In genomic region chr2:150655290-150655689, GRCm38 (mm10) we compare ENCODE assay signal across 25 mouse cellular contexts. TPM values are rescaled to one million over a fixed set of nuclear protein-coding genes. Genes with fewer than 3 reads are reported as not detected.
DNase-seq lines count a peak whose midpoint lies in the region; ATAC-seq and TF ChIP-seq lines count a peak whose summit lies in the region.
"Had no signal": no experiment of that assay in that cellular context is flagged by ENCODE, and none has a peak within 500 bp of the region (broad histone marks: within the 10 kb centered on the region; RNA-seq: fewer than 3 reads in every experiment).

No protein-coding gene starts in this region.

- intact Hi-C loops in gastrocnemius, adult 2 months (cut with DNase I): no loop called here

- TF ChIP-seq POLR2A in lung, adult 2 months (IDR thresholded peaks at IDR 0.05; ENCODE audit: borderline replicate concordance, extremely low read depth, low read depth, low read length): no peak

- no peak for TF ChIP-seq EP300 in stomach, postnatal 0 days (optimal IDR thresholded peaks at IDR 0.05)

- peaks cover 15% of the 10 kb centered on the region for H3K4me1 ChIP-seq in heart, embryonic 10.5 days
- H3K4me1 ChIP-seq in lung, adult 2 months (ENCODE audit: control insufficient read depth, insufficient read depth, low read length): no peaks in the 10 kb centered on the region
- no peaks in the 10 kb centered on the region for H3K4me1 ChIP-seq in stomach, postnatal 0 days (replicated peaks; ENCODE audit: control insufficient read depth, insufficient read depth)
- H3K4me1 ChIP-seq: embryonic facial prominence, embryonic 13.5 days had no signal

- H3K4me3 ChIP-seq in gastrocnemius, adult 2 months: no peak overlapping the region
- no peak overlapping the region for H3K4me3 ChIP-seq in heart, embryonic 10.5 days
- no peak overlapping the region for H3K4me3 ChIP-seq in lung, adult 2 months (replicated peaks; ENCODE audit: extremely low read depth, low read depth, low read length)
- no peak overlapping the region for H3K4me3 ChIP-seq in stomach, postnatal 0 days (ENCODE audit: low read depth, low read length)
- no peak overlapping the region for H3K4me3 ChIP-seq in layer of hippocampus, adult 2 months
- H3K4me3 ChIP-seq: embryonic facial prominence, embryonic 13.5 days; forebrain, embryonic 12.5 days; heart, embryonic 12.5 days; hindbrain, embryonic 12.5 days had no signal

- no peak overlapping the region for H3K4me2 ChIP-seq in stomach, postnatal 0 days (replicated peaks; ENCODE audit: low read depth)
- H3K4me2 ChIP-seq: embryonic facial prominence, embryonic 13.5 days; forebrain, embryonic 12.5 days; heart, embryonic 12.5 days; hindbrain, embryonic 12.5 days had no signal

- no peak for TF ChIP-seq CTCF in gastrocnemius, adult 2 months (IDR thresholded peaks at IDR 0.05)
- TF ChIP-seq CTCF in lung, adult 2 months (IDR thresholded peaks at IDR 0.05; ENCODE audit: insufficient read depth, low read length): no peak
- no peak for TF ChIP-seq CTCF in stomach, postnatal 0 days (IDR thresholded peaks at IDR 0.05; ENCODE audit: low read depth)
- TF ChIP-seq CTCF in layer of hippocampus, adult 2 months (conservative IDR thresholded peaks at IDR 0.05): no peak

- peak; percentile 80 for ATAC-seq in stomach, postnatal 0 days (ENCODE audit: low FRiP score, low TSS enrichment)
- ATAC-seq: forebrain, embryonic 16.5 days; hindbrain, embryonic 16.5 days; inflammation-experienced regulatory T-cells, adult 6 months had no signal

- no peaks in the 10 kb centered on the region for H3K9me3 ChIP-seq in heart, embryonic 10.5 days
- H3K9me3 ChIP-seq in stomach, postnatal 0 days (ENCODE audit: control insufficient read depth, low read length): no peaks in the 10 kb centered on the region
- H3K9me3 ChIP-seq: embryonic facial prominence, embryonic 13.5 days; forebrain, embryonic 12.5 days; hindbrain, embryonic 12.5 days had no signal

- peak overlapping the region; percentile 72 for H3K27ac ChIP-seq in gastrocnemius, adult 2 months
- H3K27ac ChIP-seq in heart, embryonic 10.5 days: no peak overlapping the region
- H3K27ac ChIP-seq in stomach, postnatal 0 days (replicated peaks): no peak overlapping the region
- H3K27ac ChIP-seq in layer of hippocampus, adult 2 months: no peak overlapping the region
- H3K27ac ChIP-seq: embryonic facial prominence, embryonic 13.5 days had no signal

- DNase-seq in gastrocnemius, adult 2 months: no peak
- no peak for DNase-seq in gastrocnemius, postnatal 10 days
- DNase-seq in heart, adult 9 months (ENCODE audit: low spot score in 2 of 2): peak; percentile 46 to 48
- no peak for DNase-seq in heart, embryonic 10.5 days (ENCODE audit: low spot score)
- DNase-seq in lung, postnatal 36 days: peak; percentile 59
- DNase-seq in lung, adult 2 months: no peak
- no peak for DNase-seq in stomach, postnatal 0 days (ENCODE audit: low spot score)
- no peak for DNase-seq in layer of hippocampus, adult 2 months (ENCODE audit: low spot score in 2 of 2)
- DNase-seq: adrenal gland, postnatal 14 days; cerebellum, adult 11-12 months; cerebellum, adult 9-10 months; cerebellum, postnatal 25 days; heart, postnatal 4 days had no signal

- H3K36me3 ChIP-seq in heart, embryonic 10.5 days: 0 out of 2 replicates have a peak, but pooled peaks cover 2% of the 10 kb centered on the region
- peaks cover 4% of the 10 kb centered on the region; the same call in 1 of the 2 replicates for H3K36me3 ChIP-seq in stomach, postnatal 0 days (ENCODE audit: control insufficient read depth, insufficient read depth, low read length)
- H3K36me3 ChIP-seq: embryonic facial prominence, embryonic 13.5 days; hindbrain, embryonic 12.5 days had no signal

- 78% methylated on average over 6 of the region's 6 CpGs for WGBS in heart, embryonic 10.5 days
- WGBS in lung, adult 2 months: 43% methylated on average over 6 of the region's 6 CpGs
- WGBS in stomach, postnatal 0 days: 66% methylated on average over 6 of the region's 6 CpGs

- H3K9ac ChIP-seq in stomach, postnatal 0 days (ENCODE audit: low read length): no peak overlapping the region
- H3K9ac ChIP-seq: embryonic facial prominence, embryonic 13.5 days; forebrain, embryonic 12.5 days; heart, embryonic 12.5 days; hindbrain, embryonic 12.5 days had no signal

- no peaks in the 10 kb centered on the region for H3K27me3 ChIP-seq in heart, embryonic 10.5 days (ENCODE audit: insufficient read depth, poor library complexity, severe bottlenecking)
- no peaks in the 10 kb centered on the region for H3K27me3 ChIP-seq in stomach, postnatal 0 days (ENCODE audit: control insufficient read depth, insufficient read depth, low read length)
- H3K27me3 ChIP-seq: embryonic facial prominence, embryonic 13.5 days; forebrain, embryonic 12.5 days; heart, embryonic 12.5 days; hindbrain, embryonic 12.5 days had no signal

RNA-seq across cellular contexts. Expression of gene Acss1, which starts 13.0 kb away (rescaled TPM):
- total RNA-seq in gastrocnemius, adult 2 months (2021): 10 to 100 TPM; 12.9 to 38.7 TPM
- total RNA-seq in gastrocnemius, postnatal 10 days (2021): 10 to 100 TPM; 18.0 to 22.1 TPM
- 17.2 and 19.2 TPM in 2 replicates for polyA plus RNA-seq in heart, embryonic 10.5 days (2016; fragmentation: Nextera tagmentation; extraction: Ambion mirVana)
- polyA plus RNA-seq in lung, adult 2 months (2012; rRNA removed): 74.7 and 93.3 TPM in 2 replicates
- 28.2 and 35.7 TPM in 2 replicates for polyA plus RNA-seq in stomach, postnatal 0 days (2015; fragmentation: Nextera tagmentation; extraction: Ambion mirVana)
- 10 to 100 TPM; 26.4 to 26.8 TPM for total RNA-seq in layer of hippocampus, adult 2 months (2021)
- polyA plus RNA-seq: C2C12 had no signal

RNA-seq across cellular contexts. Expression of gene Vsx1, which starts 33.9 kb away (rescaled TPM):
- not detected for total RNA-seq in gastrocnemius, adult 2 months (2021)
- not detected for total RNA-seq in gastrocnemius, postnatal 10 days (2021)
- polyA plus RNA-seq in heart, embryonic 10.5 days (2016; fragmentation: Nextera tagmentation; extraction: Ambion mirVana): not detected in 2 replicates
- polyA plus RNA-seq in lung, adult 2 months (2012; rRNA removed): not detected in 2 replicates
- polyA plus RNA-seq in stomach, postnatal 0 days (2015; fragmentation: Nextera tagmentation; extraction: Ambion mirVana): not detected in 2 replicates
- under 1 TPM in 1 of 2 experiments, not detected in 1; 0.12 TPM for total RNA-seq in layer of hippocampus, adult 2 months (2021)
- total RNA-seq: adrenal gland, adult 18-20 months; adrenal gland, postnatal 14 days; gastrocnemius, postnatal 4 days; heart, postnatal 4 days; MEL had no signal
- polyA plus RNA-seq: C2C12; embryonic facial prominence, embryonic 13.5 days; forebrain, embryonic 16.5 days; heart, embryonic 12.5 days; heart, embryonic 16.5 days; inflammation-experienced regulatory T-cells, adult 6 months had no signal

RNA-seq across cellular contexts. Expression of gene Apmap, which starts 46.9 kb away (rescaled TPM):
- 10 to 100 TPM; 16.8 to 21.4 TPM for total RNA-seq in gastrocnemius, adult 2 months (2021)
- total RNA-seq in gastrocnemius, postnatal 10 days (2021): 10 to 100 TPM; 21.1 to 23.0 TPM
- 32.8 and 34.2 TPM in 2 replicates for polyA plus RNA-seq in heart, embryonic 10.5 days (2016; fragmentation: Nextera tagmentation; extraction: Ambion mirVana)
- polyA plus RNA-seq in lung, adult 2 months (2012; rRNA removed): 115 and 126 TPM in 2 replicates
- polyA plus RNA-seq in stomach, postnatal 0 days (2015; fragmentation: Nextera tagmentation; extraction: Ambion mirVana): 30.0 and 30.1 TPM in 2 replicates
- 10 to 100 TPM; 56.7 to 57.2 TPM for total RNA-seq in layer of hippocampus, adult 2 months (2021)

Comparison
In these comparisons a context has a peak if more than half of its experiments do, and no peak if none do; other contexts are left out.
1. DNase-seq: peak in heart, adult 9 months (2 of 2) and lung, postnatal 36 days (single experiment); none in gastrocnemius, adult 2 months (single experiment), gastrocnemius, postnatal 10 days (single experiment), heart, embryonic 10.5 days (single experiment), lung, adult 2 months (single experiment), stomach, postnatal 0 days (single experiment) and layer of hippocampus, adult 2 months (0 of 2).